Mouse (Mus musculus): ENCODE measurements around the gene Neurl3. TPM values are rescaled to one million over a fixed set of nuclear protein-coding genes. Genes with fewer than 3 reads are reported as not detected.

The Neurl3 gene
- total and polyA plus RNA-seq, 3 experiments = 0.08 to 0.09 (median 0.08) TPM

DNA sequence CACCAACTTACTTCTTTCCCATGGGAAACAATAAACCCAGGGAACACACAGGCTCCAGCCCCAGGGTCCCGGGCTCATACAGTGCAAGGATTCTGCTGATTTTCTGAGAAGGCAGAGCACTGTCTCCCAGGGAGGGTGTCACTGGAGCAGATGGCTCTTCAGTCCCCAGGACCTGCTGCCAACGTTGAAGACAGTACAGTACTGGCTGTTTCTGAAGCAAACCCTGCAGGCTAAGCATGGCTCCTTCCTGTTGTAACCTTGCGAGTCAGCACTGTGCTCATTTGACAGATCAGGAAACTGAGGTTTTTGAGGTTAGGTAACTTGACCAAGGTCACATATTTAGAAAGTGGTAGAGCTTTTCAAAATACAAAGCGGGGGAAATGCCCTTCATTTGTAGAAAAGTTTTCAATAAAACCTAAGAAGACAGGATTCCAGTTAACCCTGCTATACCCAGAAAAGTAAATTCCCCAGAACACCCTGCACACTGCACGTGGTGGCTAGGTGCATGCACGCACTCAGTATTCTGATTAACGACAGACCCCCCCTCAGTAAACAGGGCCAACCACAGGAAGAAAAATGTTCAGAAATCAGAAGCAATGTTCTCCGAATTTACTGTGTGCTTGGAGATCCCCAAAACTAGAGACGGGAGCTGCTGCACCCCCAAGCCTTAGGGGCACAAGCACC, 22.1 kb upstream of the Neurl3 start (continued):
- TF ChIP-seq JUN (IDR thresholded peaks at IDR 0.05; ENCODE audit: insufficient read depth, low read depth, low read length) (no peak), MXI1 (IDR thresholded peaks at IDR 0.05; ENCODE audit: low read depth, low read length) (no peak; the same call in 1 of the 2 replicates), BHLHE40 (IDR thresholded peaks at IDR 0.05; ENCODE audit: low read depth, low read length) (peak; percentile 88), UBTF (IDR thresholded peaks at IDR 0.05; ENCODE audit: low read depth, low read length) (no peak), PAX5 (IDR thresholded peaks at IDR 0.05; ENCODE audit: low read length) (no peak), HCFC1 (IDR thresholded peaks at IDR 0.05; ENCODE audit: low read depth, low read length) (no peak), RCOR1 (conservative IDR thresholded peaks at IDR 0.05; ENCODE audit: low read depth, low read length) (0 out of 2 replicates have a peak, but pooled peaks have one; percentile 45)

DNA sequence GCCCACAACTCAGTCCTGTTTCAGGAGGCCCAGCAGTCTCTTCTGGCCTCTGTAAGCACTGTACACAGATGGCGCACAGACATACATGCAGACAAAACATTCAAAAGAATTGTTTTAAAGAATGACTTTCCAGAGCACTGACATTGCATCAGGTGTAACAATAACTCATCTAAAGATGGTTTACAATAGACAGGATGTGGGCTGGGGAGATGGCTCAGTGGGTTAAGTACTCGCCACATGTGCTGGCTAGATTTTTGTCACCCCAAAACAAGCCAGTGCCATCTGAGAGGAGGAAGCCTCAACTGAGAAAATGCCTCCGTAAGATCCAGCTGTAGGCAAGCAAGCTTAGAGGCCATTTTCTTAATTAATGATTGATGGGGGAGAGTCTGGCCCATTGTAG, 19.9 kb upstream of the Neurl3 start:
- Histone ChIP-seq H3K27ac (ENCODE audit: insufficient read depth, low read depth) (no peak overlapping the region), H3K36me3 (replicated peaks in 1 of 2; ENCODE audit: control insufficient read depth in 1 of 2, insufficient read depth in 1 of 2, low read length in 1 of 2) (no peaks in the 10 kb centered on the region), H3K9ac (ENCODE audit: insufficient read depth, low read depth) (no peak overlapping the region), H3K4me3 (replicated peaks in 1 of 3; ENCODE audit: low read depth in 2 of 3, low read length in 2 of 3, poor library complexity in 1 of 3) (no peak overlapping the region), H3K27me3 (replicated peaks) (peaks cover 50% of the 10 kb centered on the region), H3K4me2 (ENCODE audit: insufficient read depth, low read depth, poor library complexity, severe bottlenecking) (no peak overlapping the region), H3K9me3 (replicated peaks; ENCODE audit: low read length) (no peaks in the 10 kb centered on the region), H3K79me2 (replicated peaks; ENCODE audit: control insufficient read depth, extremely low read depth, insufficient read depth, poor library complexity, severe bottlenecking) (no peaks in the 10 kb centered on the region), H3K4me1 (ENCODE audit: control insufficient read depth in 1 of 2, insufficient read depth in 2 of 2) (peaks cover 35 to 57% of the 10 kb centered on the region in 2 experiments)
- no peak for DNase-seq (ENCODE audit: extremely low read depth)
- in situ Hi-C loops (cut with MboI; ENCODE audit: low pct_ligation_motif_present, low pct_unique_long_range_greater_than_20kb, low sequenced_read_pairs) (no loop called here), dilution Hi-C loops (cut with MboI; ENCODE audit: extremely low pct_ligation_motif_present, extremely low pct_unique_long_range_greater_than_20kb, low sequenced_read_pairs) (no loop called here)
- TF ChIP-seq USF1 (IDR thresholded peaks at IDR 0.05; ENCODE audit: low read depth, low read length) (no peak), GABPA (IDR thresholded peaks at IDR 0.05; ENCODE audit: insufficient replicate concordance, low read depth, low read length) (no peak), EP300 (IDR thresholded peaks at IDR 0.05; ENCODE audit: low read length) (no peak), ZKSCAN1 (IDR thresholded peaks at IDR 0.05; ENCODE audit: borderline replicate concordance, low read depth, low read length) (no peak), NRF1 (IDR thresholded peaks at IDR 0.05; ENCODE audit: low read depth, low read length) (no peak), MXI1 (IDR thresholded peaks at IDR 0.05; ENCODE audit: low read depth, low read length) (no peak), SIN3A (IDR thresholded peaks at IDR 0.05; ENCODE audit: low read length) (no peak), ELF1 (IDR thresholded peaks at IDR 0.05; ENCODE audit: low read depth, low read length) (no peak), E2F4 (IDR thresholded peaks at IDR 0.05; ENCODE audit: insufficient replicate concordance, low read depth, low read length) (no peak), PAX5 (IDR thresholded peaks at IDR 0.05; ENCODE audit: low read length) (no peak), CHD1 (IDR thresholded peaks at IDR 0.05; ENCODE audit: low read depth, low read length) (no peak), KAT2A (IDR thresholded peaks at IDR 0.05; ENCODE audit: insufficient replicate concordance, low read length) (no peak), JUN (IDR thresholded peaks at IDR 0.05; ENCODE audit: insufficient read depth, low read depth, low read length) (no peak), MEF2A (IDR thresholded peaks at IDR 0.05; ENCODE audit: borderline replicate concordance, low read depth, low read length) (no peak), IRF4 (IDR thresholded peaks at IDR 0.05; ENCODE audit: low read depth, low read length) (no peak), ZMIZ1 (IDR thresholded peaks at IDR 0.05; ENCODE audit: low read depth, low read length) (no peak), NELFE (IDR thresholded peaks at IDR 0.05; ENCODE audit: low read depth, low read length) (no peak), USF2 (conservative IDR thresholded peaks at IDR 0.05; ENCODE audit: low read depth, low read length) (no peak), TBP (conservative IDR thresholded peaks at IDR 0.05; ENCODE audit: low read depth, low read length) (no peak)
